Mouse (Mus musculus): Measurements from ENCODE around the gene Pank3. TPM values are rescaled to one million over a fixed set of nuclear protein-coding genes. Genes with fewer than 3 reads are reported as not detected.

Pank3 gene
- polyA plus RNA-seq (2014; fragmentation: Nextera tagmentation; extraction: Ambion mirVana), result 25.3 and 28.1 TPM in 2 replicates

- H3K4me3 ChIP-seq (ENCODE audit: low read depth, low read length), result peak within 1 kb of the TSS; percentile 96
- peak within 1 kb of the TSS; percentile 85 for H3K4me2 ChIP-seq
- H3K36me3 ChIP-seq (ENCODE audit: control insufficient read depth, insufficient read depth, low read length), result peaks cover 2% of the 10 kb centered on the region; the same call in 1 of the 2 replicates
- H3K9me3 ChIP-seq (ENCODE audit: control insufficient read depth, low read length), result no peaks in the 10 kb centered on the region
- peaks cover 9% of the 10 kb centered on the region for H3K4me1 ChIP-seq (ENCODE audit: control insufficient read depth, insufficient read depth, low read length)
- peak within 1 kb of the TSS; percentile 87 for H3K27ac ChIP-seq (ENCODE audit: low read depth, low read length)
- WGBS, result under 1% methylated on average over 49 of the region's 50 CpGs
- DNase-seq (ENCODE audit: low spot score, missing footprints) (peak; percentile 98), ATAC-seq (ENCODE audit: low FRiP score) (peak; percentile 99)
- peak within 1 kb of the TSS; percentile 99 for H3K9ac ChIP-seq (ENCODE audit: low read length)
- no peaks in the 10 kb centered on the region for H3K27me3 ChIP-seq (ENCODE audit: control insufficient read depth, insufficient read depth, low read length)
These were observed at the start of gene Pank3 for GRCm38 (mm10) chr11:35769188-35769745. Pank3 (plus strand) TSS chr11:35769484.

- DNase-seq (ENCODE audit: low spot score, missing footprints), result no peak
- no peaks in the 10 kb centered on the region for H3K27me3 ChIP-seq (ENCODE audit: control insufficient read depth, insufficient read depth, low read length)
- 89% methylated on average over 5 of the region's 5 CpGs for WGBS
- H3K4me1 ChIP-seq (ENCODE audit: control insufficient read depth, insufficient read depth, low read length), result no peaks in the 10 kb centered on the region
- no peaks in the 10 kb centered on the region for H3K9me3 ChIP-seq (ENCODE audit: control insufficient read depth, low read length)
- no peak overlapping the region for H3K9ac ChIP-seq (ENCODE audit: low read length)
- H3K4me2 ChIP-seq, result no peak overlapping the region
- no peak overlapping the region for H3K27ac ChIP-seq (ENCODE audit: low read depth, low read length)
- H3K36me3 ChIP-seq (ENCODE audit: control insufficient read depth, insufficient read depth, low read length), result no peaks in the 10 kb centered on the region
- no peak overlapping the region for H3K4me3 ChIP-seq (ENCODE audit: low read depth, low read length)
- ATAC-seq (ENCODE audit: low FRiP score), result no peak
These were observed 45.4 kb upstream of the Pank3 start for GRCm38 (mm10) chr11:35723876-35724275.

- H3K4me1 ChIP-seq (ENCODE audit: control insufficient read depth, insufficient read depth, low read length), result no peaks in the 10 kb centered on the region
- no peak overlapping the region for H3K4me2 ChIP-seq
- H3K27ac ChIP-seq (ENCODE audit: low read depth, low read length), result no peak overlapping the region
- no peak overlapping the region for H3K4me3 ChIP-seq (ENCODE audit: low read depth, low read length)
- no peaks in the 10 kb centered on the region for H3K27me3 ChIP-seq (ENCODE audit: control insufficient read depth, insufficient read depth, low read length)
- 89% methylated on average over 8 of the region's 8 CpGs for WGBS
- no peak for DNase-seq (ENCODE audit: low spot score, missing footprints)
- H3K9ac ChIP-seq (ENCODE audit: low read length), result no peak overlapping the region
- ATAC-seq (ENCODE audit: low FRiP score), result no peak
- H3K9me3 ChIP-seq (ENCODE audit: control insufficient read depth, low read length), result no peaks in the 10 kb centered on the region
- H3K36me3 ChIP-seq (ENCODE audit: control insufficient read depth, insufficient read depth, low read length), result no peaks in the 10 kb centered on the region
These were observed 42.9 kb upstream of the Pank3 start for GRCm38 (mm10) chr11:35726341-35726846.

- Histone ChIP-seq H3K27ac (ENCODE audit: low read depth, low read length) (no peak overlapping the region), H3K9ac (ENCODE audit: low read length) (no peak overlapping the region), H3K4me3 (ENCODE audit: low read depth, low read length) (no peak overlapping the region), H3K9me3 (ENCODE audit: control insufficient read depth, low read length) (no peaks in the 10 kb centered on the region), H3K27me3 (ENCODE audit: control insufficient read depth, insufficient read depth, low read length) (no peaks in the 10 kb centered on the region), H3K36me3 (ENCODE audit: control insufficient read depth, insufficient read depth, low read length) (no peaks in the 10 kb centered on the region), H3K4me1 (ENCODE audit: control insufficient read depth, insufficient read depth, low read length) (no peaks in the 10 kb centered on the region), H3K4me2 (no peak overlapping the region)
- ATAC-seq (ENCODE audit: low FRiP score), result no peak
- WGBS, result 88% methylated on average over 1 of the region's 1 CpGs
- DNase-seq (ENCODE audit: low spot score, missing footprints), result no peak
These were observed 41.1 kb upstream of the Pank3 start for GRCm38 (mm10) chr11:35728200-35728599.

GRCm38 (mm10) chr11:35729186-35729585, 40.1 kb upstream of the Pank3 start:
- WGBS, result 67% methylated on average over 5 of the region's 5 CpGs
- Histone ChIP-seq H3K9me3 (ENCODE audit: control insufficient read depth, low read length) (no peaks in the 10 kb centered on the region), H3K36me3 (ENCODE audit: control insufficient read depth, insufficient read depth, low read length) (no peaks in the 10 kb centered on the region), H3K27ac (ENCODE audit: low read depth, low read length) (no peak overlapping the region), H3K27me3 (ENCODE audit: control insufficient read depth, insufficient read depth, low read length) (no peaks in the 10 kb centered on the region), H3K4me1 (ENCODE audit: control insufficient read depth, insufficient read depth, low read length) (no peaks in the 10 kb centered on the region), H3K4me2 (no peak overlapping the region), H3K9ac (ENCODE audit: low read length) (no peak overlapping the region), H3K4me3 (ENCODE audit: low read depth, low read length) (no peak overlapping the region)
- DNase-seq (ENCODE audit: low spot score, missing footprints) (no peak), ATAC-seq (ENCODE audit: low FRiP score) (no peak)

GRCm38 (mm10) chr11:35732366-35732765, 36.9 kb upstream of the Pank3 start:
- H3K4me1 ChIP-seq (ENCODE audit: control insufficient read depth, insufficient read depth, low read length), result no peaks in the 10 kb centered on the region
- H3K9me3 ChIP-seq (ENCODE audit: control insufficient read depth, low read length), result no peaks in the 10 kb centered on the region
- no peak overlapping the region for H3K4me2 ChIP-seq
- no peak overlapping the region for H3K9ac ChIP-seq (ENCODE audit: low read length)
- no peak overlapping the region for H3K4me3 ChIP-seq (ENCODE audit: low read depth, low read length)
- DNase-seq (ENCODE audit: low spot score, missing footprints), result no peak
- no peak for ATAC-seq (ENCODE audit: low FRiP score)
- H3K27me3 ChIP-seq (ENCODE audit: control insufficient read depth, insufficient read depth, low read length), result no peaks in the 10 kb centered on the region
- WGBS, result 54% methylated on average over 1 of the region's 1 CpGs
- no peak overlapping the region for H3K27ac ChIP-seq (ENCODE audit: low read depth, low read length)
- H3K36me3 ChIP-seq (ENCODE audit: control insufficient read depth, insufficient read depth, low read length), result no peaks in the 10 kb centered on the region

- no peak for ATAC-seq (ENCODE audit: low FRiP score)
- no peak for DNase-seq (ENCODE audit: low spot score, missing footprints)
- WGBS, result 67% methylated on average over 2 of the region's 2 CpGs
These were observed 32.5 kb upstream of the Pank3 start for GRCm38 (mm10) chr11:35736817-35737216.

GRCm38 (mm10) chr11:35737262-35737661, 32.0 kb upstream of the Pank3 start:
- Histone ChIP-seq H3K36me3 (ENCODE audit: control insufficient read depth, insufficient read depth, low read length) (no peaks in the 10 kb centered on the region), H3K9ac (ENCODE audit: low read length) (no peak overlapping the region), H3K27ac (ENCODE audit: low read depth, low read length) (no peak overlapping the region), H3K9me3 (ENCODE audit: control insufficient read depth, low read length) (no peaks in the 10 kb centered on the region), H3K4me2 (no peak overlapping the region), H3K4me1 (ENCODE audit: control insufficient read depth, insufficient read depth, low read length) (no peaks in the 10 kb centered on the region), H3K4me3 (ENCODE audit: low read depth, low read length) (no peak overlapping the region), H3K27me3 (ENCODE audit: control insufficient read depth, insufficient read depth, low read length) (no peaks in the 10 kb centered on the region)
- ATAC-seq (ENCODE audit: low FRiP score), result no peak
- no peak for DNase-seq (ENCODE audit: low spot score, missing footprints)
- 88% methylated on average over 2 of the region's 2 CpGs for WGBS

More at GRCm38 (mm10) chr11:35736817-35737216, 32.5 kb upstream of the Pank3 start:
- no peaks in the 10 kb centered on the region for H3K36me3 ChIP-seq (ENCODE audit: control insufficient read depth, insufficient read depth, low read length)
- no peak overlapping the region for H3K4me3 ChIP-seq (ENCODE audit: low read depth, low read length)
- H3K9ac ChIP-seq (ENCODE audit: low read length), result no peak overlapping the region
- no peak overlapping the region for H3K4me2 ChIP-seq
- H3K4me1 ChIP-seq (ENCODE audit: control insufficient read depth, insufficient read depth, low read length), result no peaks in the 10 kb centered on the region
- H3K9me3 ChIP-seq (ENCODE audit: control insufficient read depth, low read length), result no peaks in the 10 kb centered on the region
- H3K27me3 ChIP-seq (ENCODE audit: control insufficient read depth, insufficient read depth, low read length), result no peaks in the 10 kb centered on the region
- H3K27ac ChIP-seq (ENCODE audit: low read depth, low read length), result no peak overlapping the region

- Histone ChIP-seq H3K4me1 (ENCODE audit: control insufficient read depth, insufficient read depth, low read length) (no peaks in the 10 kb centered on the region), H3K9ac (ENCODE audit: low read length) (no peak overlapping the region), H3K27me3 (ENCODE audit: control insufficient read depth, insufficient read depth, low read length) (no peaks in the 10 kb centered on the region), H3K4me3 (ENCODE audit: low read depth, low read length) (no peak overlapping the region), H3K27ac (ENCODE audit: low read depth, low read length) (no peak overlapping the region), H3K36me3 (ENCODE audit: control insufficient read depth, insufficient read depth, low read length) (no peaks in the 10 kb centered on the region), H3K9me3 (ENCODE audit: control insufficient read depth, low read length) (no peaks in the 10 kb centered on the region), H3K4me2 (no peak overlapping the region)
- no peak for DNase-seq (ENCODE audit: low spot score, missing footprints)
- 81% methylated on average over 3 of the region's 3 CpGs for WGBS
- ATAC-seq (ENCODE audit: low FRiP score), result no peak
These were observed 31.2 kb upstream of the Pank3 start for GRCm38 (mm10) chr11:35738102-35738501.

Data from midbrain, embryonic 11.5 days (tissue).